Mouse (Mus musculus) ES-E14 (cell line): ENCODE results near the gene Gzma. TPM values are rescaled to one million over a fixed set of nuclear protein-coding genes. Genes with fewer than 3 reads are reported as not detected.

Experiments used
- DNase-seq: peaks from one replicate; pipeline ENCODE4 v3.0.0-alpha.2; 2013; ENCODE audit warnings: low read depth, low spot score
- H3K27ac ChIP-seq: 2 replicates; pipeline ENCODE4 v1.5.1; 2012; ENCODE audit warnings: low read depth, mild to moderate bottlenecking, low read length, moderate library complexity, mixed read lengths; ENCODE audit not compliant: poor library complexity, insufficient read depth, severe bottlenecking
- H3K36me3 ChIP-seq: 2 replicates; pipeline ENCODE4 v1.6.1; 2012; ENCODE audit warnings: mild to moderate bottlenecking, low read length, moderate library complexity, mixed read lengths; ENCODE audit not compliant: control insufficient read depth, poor library complexity, insufficient read depth, severe bottlenecking
- H3K4me1 ChIP-seq, 2 experiments: fragments of 150-350 bp in 1 of 2; sonication (generic) in 1 of 2; 2 replicates each; pipeline ENCODE4 v1.6.1; 2012; ENCODE audit warnings: low read length in 2 of 2, mild to moderate bottlenecking in 1 of 2, mixed read lengths in 1 of 2; ENCODE audit not compliant: control insufficient read depth in 2 of 2, insufficient read depth in 2 of 2, poor library complexity in 1 of 2
- H3K4me3 ChIP-seq, 2 experiments: fragments of 150-350 bp in 1 of 2; sonication (generic) in 1 of 2; 2 replicates each; pipeline ENCODE4 v1.5.1; 2012; ENCODE audit warnings: low read length in 2 of 2, low read depth in 1 of 2, mild to moderate bottlenecking in 1 of 2, mixed read lengths in 1 of 2; ENCODE audit not compliant: insufficient read depth in 1 of 2, poor library complexity in 1 of 2, severe bottlenecking in 1 of 2
- H3K9ac ChIP-seq: 2 replicates; pipeline ENCODE4 v1.6.1; 2012; ENCODE audit warnings: low read depth, mild to moderate bottlenecking, low read length, mixed read lengths; ENCODE audit not compliant: poor library complexity, insufficient read depth, severe bottlenecking
- H3K9me3 ChIP-seq: fragments of 150-350 bp; sonication (generic); 2 replicates; pipeline ENCODE4 v1.6.1; 2012; ENCODE audit warnings: low read depth, mild to moderate bottlenecking, low read length; ENCODE audit not compliant: control insufficient read depth, insufficient read depth
- CHD2 ChIP-seq: IDR thresholded peaks from 2 replicates; pipeline ENCODE4 v1.6.1; 2014; ENCODE audit warnings: mild to moderate bottlenecking, low read depth, low read length, inconsistent platforms
- HCFC1 ChIP-seq: IDR thresholded peaks from 2 replicates; pipeline ENCODE4 v1.6.1; 2012; ENCODE audit warnings: low read length, inconsistent platforms, borderline replicate concordance; ENCODE audit not compliant: insufficient read depth
- MAFK ChIP-seq: IDR thresholded peaks from 2 replicates; pipeline ENCODE4 v1.6.1; 2014; ENCODE audit warnings: mild to moderate bottlenecking, low read depth, low read length, inconsistent platforms; ENCODE audit not compliant: insufficient read depth
- ZC3H11A ChIP-seq: IDR thresholded peaks from 2 replicates; pipeline ENCODE4 v1.6.1; 2012; ENCODE audit warnings: low read depth, mild to moderate bottlenecking, inconsistent platforms, low read length, borderline replicate concordance
- ZNF384 ChIP-seq: IDR thresholded peaks from 2 replicates; pipeline ENCODE4 v1.6.1; 2012; ENCODE audit warnings: low read depth, low read length, inconsistent platforms
- in situ Hi-C, 2 experiments: fragments of 600-800 bp; cut with MboI; formaldehyde crosslinking; loops; one replicate each; pipeline ENCODE4 v1.15.1; 2025; ENCODE audit warnings: low sequenced_read_pairs in 2 of 2, inconsistent platforms in 1 of 2; ENCODE audit not compliant: unreplicated experiment in 2 of 2
- total RNA-seq: library from RNA; depleted of rRNA; stranded (reverse); fragments of 300-350 nt; gene quantifications from 2 replicates; pipeline ENCODE4 v1.2.3, GENCODE M21; 2012

The Gzma gene
- total RNA-seq, 1 experiment = not detected

DNA sequence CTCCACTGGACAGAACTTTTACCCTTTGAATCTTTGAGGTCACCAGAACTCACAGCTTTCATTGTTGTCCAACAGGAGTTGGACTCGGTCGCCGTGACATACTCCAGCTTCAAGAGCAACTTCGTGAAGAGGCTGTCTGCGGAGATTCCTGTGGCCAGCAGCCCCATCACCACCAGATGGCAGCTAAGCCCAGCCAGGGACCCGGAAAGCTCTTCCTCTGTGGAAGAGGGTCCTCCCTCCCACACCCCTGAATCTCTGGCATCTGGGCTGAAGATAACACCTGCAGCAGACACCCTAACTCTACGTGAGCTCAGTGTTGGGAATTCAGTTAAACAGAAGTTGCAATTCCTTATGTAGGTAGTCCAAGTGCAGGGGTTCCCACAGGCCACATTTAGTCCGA lies 45.0 kb downstream of the Gzma start:
- Histone ChIP-seq H3K4me1 (no peaks in the 10 kb centered on the region), H3K27ac (no peak overlapping the region), H3K9me3 (no peaks in the 10 kb centered on the region), H3K9ac (no peak overlapping the region), H3K4me3 (no peak overlapping the region), H3K36me3 (no peaks in the 10 kb centered on the region)
- no peak for DNase-seq
- in situ Hi-C loops = loop anchor here in 1 of 2 experiments (25.0 kb wide), 1 partner anchor 206 kb away; no protein-coding TSS in a partner anchor
- TF ChIP-seq ZNF384 = no peak
- no peak for TF ChIP-seq MAFK
- TF ChIP-seq HCFC1 = no peak
- no peak for TF ChIP-seq CHD2
- TF ChIP-seq ZC3H11A = no peak

DNA sequence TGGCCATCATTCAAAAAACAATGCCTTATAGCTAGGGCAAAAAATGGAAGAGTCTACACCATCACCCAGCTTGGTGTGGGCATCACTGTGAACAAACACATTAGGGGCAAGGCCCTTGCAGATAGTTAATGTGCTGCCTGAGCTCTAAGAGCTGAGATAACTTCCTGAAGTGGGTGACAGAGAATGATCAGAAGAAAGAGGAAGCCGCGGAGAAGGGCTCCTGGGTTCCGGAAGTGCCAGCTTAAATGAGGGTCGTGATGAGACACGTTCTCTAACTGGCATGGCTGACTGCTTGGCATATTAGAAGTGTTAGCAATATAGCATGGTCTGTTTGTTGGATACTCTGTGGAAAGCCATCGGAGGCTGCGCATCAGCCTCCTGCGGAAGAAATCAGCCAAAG lies 46.6 kb downstream of the Gzma start:
- in situ Hi-C loops = loop anchor here in 1 of 2 experiments (25.0 kb wide), 1 partner anchor 208 kb away; no protein-coding TSS in a partner anchor
- H3K9me3 ChIP-seq = no peaks in the 10 kb centered on the region
- no peaks in the 10 kb centered on the region for H3K4me1 ChIP-seq
- no peak overlapping the region for H3K27ac ChIP-seq
- no peak for TF ChIP-seq ZC3H11A
- no peak for TF ChIP-seq ZNF384
- no peak for TF ChIP-seq MAFK
- no peak for TF ChIP-seq HCFC1
- no peak for TF ChIP-seq CHD2
- H3K9ac ChIP-seq = no peak overlapping the region
- H3K4me3 ChIP-seq = no peak overlapping the region
- H3K36me3 ChIP-seq = no peaks in the 10 kb centered on the region
- DNase-seq = no peak

DNA sequence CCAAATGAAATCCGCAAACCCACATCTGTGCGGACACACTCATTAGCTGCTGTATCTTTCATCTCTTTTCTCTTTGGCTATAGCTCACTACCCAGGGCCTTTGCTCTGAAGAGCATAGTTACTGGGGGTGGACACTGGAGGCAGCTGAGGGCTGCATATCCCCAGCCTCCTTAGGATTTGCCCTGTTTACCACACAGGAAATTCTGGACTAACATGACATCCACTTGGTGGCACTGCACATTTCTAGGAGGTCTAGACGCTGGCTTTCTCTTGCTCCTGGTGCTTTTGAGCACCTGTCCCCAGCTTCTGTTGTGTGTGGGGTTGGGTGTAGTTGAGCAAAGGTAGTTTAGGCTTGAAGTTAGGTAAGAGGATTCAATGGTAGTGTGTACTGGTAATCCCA lies 53.1 kb downstream of the Gzma start:
- no peaks in the 10 kb centered on the region for H3K9me3 ChIP-seq
- H3K4me1 ChIP-seq = no peaks in the 10 kb centered on the region
- H3K4me3 ChIP-seq = no peak overlapping the region
- H3K27ac ChIP-seq = no peak overlapping the region
- TF ChIP-seq HCFC1 = no peak
- TF ChIP-seq ZNF384 = no peak
- TF ChIP-seq CHD2 = no peak
- TF ChIP-seq ZC3H11A = no peak
- no peak for TF ChIP-seq MAFK
- in situ Hi-C loops = loop anchor here in 1 of 2 experiments (10.0 kb wide), 1 partner anchor 207 kb away; no protein-coding TSS in a partner anchor
- H3K36me3 ChIP-seq = no peaks in the 10 kb centered on the region
- no peak for DNase-seq
- no peak overlapping the region for H3K9ac ChIP-seq

DNA sequence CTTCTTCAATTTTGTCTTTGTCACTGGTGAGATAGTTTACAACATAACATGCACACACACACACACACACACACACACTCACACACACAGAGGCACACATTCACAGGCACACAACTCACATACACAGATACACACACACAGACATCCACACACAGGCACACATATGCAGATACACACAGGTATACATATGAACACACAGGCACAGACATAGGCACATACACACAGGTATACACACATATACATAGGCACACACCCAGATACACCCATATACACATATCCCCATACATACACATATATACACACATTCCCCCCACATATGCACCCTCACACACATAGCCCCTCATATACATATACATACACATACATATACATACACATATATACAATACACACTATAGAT lies 53.8 kb downstream of the Gzma start:
- in situ Hi-C loops = loop anchor here in 1 of 2 experiments (10.0 kb wide), 1 partner anchor 208 kb away; no protein-coding TSS in a partner anchor
- DNase-seq = no peak
- Histone ChIP-seq H3K36me3 (no peaks in the 10 kb centered on the region), H3K9me3 (no peaks in the 10 kb centered on the region), H3K27ac (no peak overlapping the region), H3K9ac (no peak overlapping the region), H3K4me3 (no peak overlapping the region), H3K4me1 (no peaks in the 10 kb centered on the region)
- TF ChIP-seq MAFK (no peak), ZNF384 (no peak), CHD2 (no peak), HCFC1 (no peak), ZC3H11A (no peak)
